Mouse (Mus musculus) liver, embryonic 14.5 days (tissue): Measurements from ENCODE around the gene Ydjc. TPM values are rescaled to one million over a fixed set of nuclear protein-coding genes. Genes with fewer than 3 reads are reported as not detected.

Source experiments
- ATAC-seq: fragments of 200-750 bp; cut with Nextera tagmentation; 2 replicates; pipeline ENCODE4 v1.8.0; 2017; ENCODE audit warnings: moderate number of reproducible peaks, mild to moderate bottlenecking, moderate library complexity; ENCODE audit not compliant: insufficient read depth
- DNase-seq, 3 experiments: peaks; one replicate each; pipeline ENCODE4 v3.0.0-alpha.2; 2012 to 2013; ENCODE audit warnings: low read depth in 3 of 3, low spot score in 3 of 3
- H3K27ac ChIP-seq: fragments of 300-500 bp; sonication (generic); 2 replicates; pipeline ENCODE4 v1.5.1; 2014; ENCODE audit warnings: moderate library complexity, mild to moderate bottlenecking, control low read depth, inconsistent platforms
- H3K27me3 ChIP-seq: fragments of 300-500 bp; sonication (generic); 2 replicates; pipeline ENCODE4 v1.6.1; 2014; ENCODE audit warnings: mild to moderate bottlenecking, low read length, moderate library complexity; ENCODE audit not compliant: control insufficient read depth, insufficient read depth
- H3K36me3 ChIP-seq: fragments of 300-500 bp; sonication (generic); replicated peaks from 2 replicates; pipeline ENCODE4 v1.6.1; 2014; ENCODE audit warnings: low read depth; ENCODE audit not compliant: control insufficient read depth, insufficient read depth
- H3K4me1 ChIP-seq, 2 experiments: fragments of 200-500 bp in 1 of 2; fragments of 300-500 bp in 1 of 2; sonication (generic) in 1 of 2; replicated peaks; 2 replicates each; pipeline ENCODE4 v1.6.1; 2012 to 2014; ENCODE audit warnings: antibody characterized with exemption in 1 of 2, inconsistent platforms in 1 of 2, low read length in 1 of 2; ENCODE audit not compliant: control insufficient read depth in 2 of 2, insufficient read depth in 2 of 2
- H3K4me2 ChIP-seq: fragments of 300-500 bp; sonication (generic); 2 replicates; pipeline ENCODE4 v1.6.1; 2014; ENCODE audit warnings: low read depth, mild to moderate bottlenecking, control low read depth, moderate library complexity
- H3K4me3 ChIP-seq, 2 experiments: fragments of 200-500 bp in 1 of 2; fragments of 300-500 bp in 1 of 2; sonication (generic) in 1 of 2; 2 replicates each; pipeline ENCODE4 v1.5.1; 2012 to 2014; ENCODE audit warnings: low read depth in 2 of 2, low read length in 2 of 2, mild to moderate bottlenecking in 2 of 2, control low read depth in 1 of 2, inconsistent platforms in 1 of 2, moderate library complexity in 1 of 2; ENCODE audit not compliant: insufficient read depth in 1 of 2
- H3K9ac ChIP-seq: fragments of 300-500 bp; sonication (generic); replicated peaks from 2 replicates; pipeline ENCODE4 v1.6.1; 2014; ENCODE audit warnings: mild to moderate bottlenecking, control low read depth, moderate library complexity
- H3K9me3 ChIP-seq: fragments of 300-500 bp; sonication (generic); 2 replicates; pipeline ENCODE4 v1.6.1; 2016; ENCODE audit warnings: low read length, mixed read lengths; ENCODE audit not compliant: control insufficient read depth
- CTCF ChIP-seq: IDR thresholded peaks from 2 replicates; pipeline ENCODE4 v1.5.1; 2016; ENCODE audit warnings: antibody characterized with exemption, low read depth, control low read depth
- EP300 ChIP-seq: IDR thresholded peaks from 2 replicates; pipeline ENCODE4 v1.6.1; 2016; ENCODE audit warnings: antibody characterized with exemption, low read depth
- WGBS: fragments of 180-500 bp; shearing (Covaris S2); extraction: QIAGEN DNeasy Blood & Tissue Kit; methylation state at CpG from one replicate; pipeline ENCODE4 v1.1.7; 2014; ENCODE audit not compliant: insufficient replicate concordance; 5-methylcytosine and 5-hydroxymethylcytosine counted together
- polyA plus RNA-seq, 2 experiments: library from polyadenylated mRNA; depleted of rRNA in 1 of 2; stranded (reverse) in 1 of 2; unstranded in 1 of 2; fragments of >200 nt; fragmentation: Nextera tagmentation in 1 of 2; extraction: Ambion mirVana in 1 of 2; gene quantifications; 2 replicates each; pipeline versions ENCODE4 v1.2.1 to v1.2.3; 2012 to 2014

The Ydjc gene
- polyA plus RNA-seq, 2 experiments = 9.6 to 10.2 TPM

DNA sequence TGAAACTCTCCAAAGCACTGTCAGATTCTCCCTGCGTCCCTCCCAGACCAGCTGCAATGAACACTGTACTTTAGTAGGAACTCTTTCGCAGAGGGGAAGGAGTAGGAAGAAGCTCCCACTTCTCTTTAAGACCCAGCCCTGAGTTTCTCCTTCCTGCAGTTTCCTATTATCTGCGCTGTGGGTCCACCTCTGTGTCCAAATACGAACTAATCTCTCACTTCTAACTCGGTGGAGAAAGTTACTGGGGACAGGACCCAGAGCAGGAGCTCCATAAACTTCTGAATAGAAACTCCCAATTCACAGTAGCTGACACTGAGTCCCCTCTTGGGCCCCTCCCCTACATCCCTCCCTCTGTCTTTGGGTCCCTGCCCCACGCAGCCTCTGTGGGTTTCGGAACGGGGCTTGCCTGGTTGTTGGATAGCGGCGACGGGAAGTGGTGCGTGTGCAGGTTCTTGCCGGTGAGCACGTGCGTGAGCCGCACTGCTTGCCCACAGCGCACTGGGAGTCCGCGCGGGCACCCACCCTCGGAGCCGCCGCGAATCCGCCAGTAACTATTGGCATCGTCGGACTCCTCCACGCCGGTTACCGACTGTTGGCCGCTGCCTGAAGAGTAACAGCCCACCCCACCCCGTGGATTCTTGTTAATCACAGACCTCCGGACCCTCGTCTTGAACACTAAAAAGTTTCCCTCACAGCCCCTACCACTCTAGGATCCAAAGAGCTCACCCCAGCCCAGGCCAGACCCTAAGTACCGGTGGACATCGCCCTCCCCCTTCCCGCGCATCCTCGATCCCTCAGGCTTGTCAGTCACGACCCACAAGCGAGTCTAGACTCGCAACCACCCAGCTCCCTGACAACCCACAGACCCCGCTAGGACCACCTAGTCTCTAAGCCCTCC is 13.0 kb upstream of the Ydjc start:
- H3K4me3 ChIP-seq = peak overlapping the region; percentile 76 to 83
- no peaks in the 10 kb centered on the region for H3K9me3 ChIP-seq
- ATAC-seq (no peak), DNase-seq (no peak)
- peak overlapping the region; percentile 100 for H3K4me2 ChIP-seq
- H3K27ac ChIP-seq = peak overlapping the region; percentile 48
- TF ChIP-seq EP300 (no peak), CTCF (no peak)
- H3K9ac ChIP-seq = peak overlapping the region; percentile 88
- peaks cover 9 to 11% of the 10 kb centered on the region in 2 experiments for H3K4me1 ChIP-seq
- 3% methylated on average over 43 of the region's 43 CpGs for WGBS
- H3K36me3 ChIP-seq = no peaks in the 10 kb centered on the region
- no peaks in the 10 kb centered on the region for H3K27me3 ChIP-seq

DNA sequence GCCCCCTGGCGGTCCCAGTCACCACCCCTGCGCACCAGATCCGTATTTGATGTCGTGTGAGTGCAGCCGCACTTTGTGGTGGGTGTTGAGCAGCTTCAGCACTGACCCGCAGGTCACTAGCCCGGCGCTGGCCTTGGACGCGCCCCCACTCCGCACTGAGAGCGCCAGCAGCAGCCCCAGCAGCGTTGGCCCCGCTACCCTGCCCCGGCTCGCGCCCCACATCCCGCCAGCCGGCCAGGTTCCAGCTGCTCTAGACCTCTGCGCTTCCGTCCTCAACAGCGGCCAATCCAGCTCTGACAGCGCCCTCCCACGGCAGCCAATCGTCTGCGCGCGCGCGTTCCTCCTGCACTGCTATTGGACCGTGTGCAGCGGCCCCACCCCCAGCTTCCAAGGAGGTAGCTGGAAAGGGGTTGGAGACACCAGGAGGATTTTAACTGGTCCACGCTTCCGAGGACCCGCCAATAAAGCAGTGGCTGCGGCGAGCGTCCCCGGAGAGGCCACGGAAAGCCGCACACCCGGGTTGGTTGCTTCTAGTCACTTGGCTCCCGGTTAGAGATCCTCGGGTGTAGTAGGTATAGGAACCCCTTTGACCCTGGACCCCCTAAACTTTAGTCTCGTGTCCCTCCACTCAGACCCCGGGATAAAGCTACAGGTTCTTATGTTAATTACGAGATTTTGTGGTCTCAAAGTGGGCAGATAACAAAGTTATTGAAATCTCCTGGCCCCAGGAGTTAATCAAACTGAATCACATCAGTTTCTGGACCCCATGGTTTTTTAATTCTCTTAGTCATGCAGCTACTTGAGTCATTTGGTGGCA is 12.1 kb upstream of the Ydjc start, which contains the start of gene Sdf2l1:
Sdf2l1 (minus strand) TSS at position 295 of the 817 bp plus-strand sequence.
- Histone ChIP-seq H3K27me3 (no peaks in the 10 kb centered on the region), H3K9ac (peak within 1 kb of the TSS; percentile 88), H3K36me3 (no peaks in the 10 kb centered on the region), H3K4me3 (peak within 1 kb of the TSS; percentile 76 to 83), H3K9me3 (no peaks in the 10 kb centered on the region), H3K27ac (peak within 1 kb of the TSS; percentile 48), H3K4me2 (peak within 1 kb of the TSS; percentile 100), H3K4me1 (peaks cover 9 to 11% of the 10 kb centered on the region in 2 experiments)
- DNase-seq = peak; percentile 96 to 97 (median 97)
- WGBS = under 1% methylated on average over 47 of the region's 47 CpGs
- TF ChIP-seq EP300 (no peak), CTCF (peak; percentile 78)
- peak; percentile 98 for ATAC-seq

DNA sequence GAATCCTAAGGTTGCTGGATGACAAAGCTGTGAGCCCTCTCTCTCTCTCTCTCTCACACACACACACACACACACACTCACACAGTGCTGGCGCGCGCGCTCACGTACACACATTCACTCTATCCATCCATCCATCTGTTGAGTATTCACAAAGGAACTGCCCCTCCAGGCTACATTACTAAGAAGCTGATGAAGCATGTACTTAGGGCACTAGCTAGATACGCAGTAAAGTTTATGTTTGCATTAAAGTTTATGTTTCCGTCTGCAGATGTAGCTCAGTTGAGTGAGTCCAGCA is 11.6 kb upstream of the Ydjc start:
- TF ChIP-seq EP300 = no peak
- no peak for TF ChIP-seq CTCF
- H3K9me3 ChIP-seq = no peaks in the 10 kb centered on the region
- H3K9ac ChIP-seq = peak overlapping the region; percentile 64
- peak overlapping the region; percentile 36; the same call in 1 of the 2 replicates for H3K27ac ChIP-seq
- ATAC-seq (peak; percentile 13; the same call in 1 of the 2 replicates), DNase-seq (no peak)
- no peaks in the 10 kb centered on the region for H3K36me3 ChIP-seq
- 43% methylated on average over 7 of the region's 7 CpGs for WGBS
- no peaks in the 10 kb centered on the region for H3K27me3 ChIP-seq
- peak overlapping the region; percentile 100 for H3K4me2 ChIP-seq
- peaks cover 9 to 11% of the 10 kb centered on the region in 2 experiments for H3K4me1 ChIP-seq
- H3K4me3 ChIP-seq = peak overlapping the region; percentile 60 to 76

DNA sequence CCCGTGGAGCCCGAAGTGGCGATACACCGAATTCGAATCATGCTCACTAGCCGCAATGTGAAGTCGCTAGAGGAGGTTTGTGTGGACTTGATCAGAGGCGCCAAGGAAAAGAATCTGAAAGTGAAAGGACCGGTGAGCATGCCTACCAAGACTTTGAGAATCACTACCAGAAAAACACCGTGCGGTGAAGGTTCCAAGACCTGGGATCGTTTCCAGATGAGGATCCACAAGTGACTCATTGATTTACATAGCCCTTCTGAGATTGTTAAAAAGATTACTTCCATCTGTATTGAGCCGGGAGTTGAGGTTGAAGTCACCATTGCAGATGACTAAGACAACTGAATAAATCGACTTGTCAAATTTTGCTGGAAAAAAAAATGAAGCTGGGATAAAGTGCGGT is 7.1 kb upstream of the Ydjc start:
- H3K27ac ChIP-seq = no peak overlapping the region
- H3K9ac ChIP-seq = no peak overlapping the region
- no peaks in the 10 kb centered on the region for H3K9me3 ChIP-seq
- DNase-seq (no peak), ATAC-seq (no peak)
- H3K4me1 ChIP-seq = peaks cover 4 to 5% of the 10 kb centered on the region in 2 experiments; a peak in 3 of 4 replicates
- no peak for TF ChIP-seq EP300
- TF ChIP-seq CTCF = no peak
- H3K27me3 ChIP-seq = no peaks in the 10 kb centered on the region
- 72% methylated on average over 15 of the region's 15 CpGs for WGBS
- no peak overlapping the region for H3K4me3 ChIP-seq
- H3K4me2 ChIP-seq = no peak overlapping the region
- H3K36me3 ChIP-seq = no peaks in the 10 kb centered on the region

DNA sequence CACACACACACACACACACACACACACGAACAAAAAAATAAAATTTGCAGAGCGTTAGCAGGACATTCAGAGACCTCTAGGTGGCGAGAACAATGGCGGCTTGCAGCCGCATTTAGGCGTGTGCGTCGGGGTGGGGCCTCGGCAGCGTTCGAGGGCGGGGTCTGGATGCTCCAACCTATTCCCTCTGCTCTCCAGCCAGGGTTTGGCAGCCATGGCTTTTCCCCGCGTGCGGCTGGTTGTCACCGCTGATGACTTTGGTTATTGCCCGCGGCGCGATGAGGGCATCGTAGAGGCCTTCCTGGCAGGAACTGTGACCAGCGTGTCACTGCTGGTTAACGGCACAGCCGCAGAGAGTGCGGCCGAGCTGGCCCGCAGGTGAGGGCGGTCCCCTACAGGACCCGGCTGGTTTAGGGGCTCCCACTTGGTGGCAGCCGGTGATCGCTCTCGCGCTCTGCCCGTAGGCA is 2.4 kb downstream of the Ydjc start, which contains the start of gene Ccdc116:
Ccdc116 (minus strand) TSS at position 458 of the 464 bp plus-strand sequence.
- Histone ChIP-seq H3K36me3 (peaks cover under 1% of the 10 kb centered on the region), H3K9me3 (no peaks in the 10 kb centered on the region), H3K27ac (no peak within 1 kb of the TSS), H3K4me2 (peak within 1 kb of the TSS; percentile 99), H3K4me1 (peaks cover 2 to 10% of the 10 kb centered on the region in 2 experiments; a peak in 3 of 4 replicates), H3K27me3 (no peaks in the 10 kb centered on the region), H3K4me3 (peak within 1 kb of the TSS; percentile 58 to 73), H3K9ac (peak within 1 kb of the TSS; percentile 66)
- TF ChIP-seq EP300 (no peak), CTCF (peak; percentile 76)
- peak; percentile 70 to 74 (median 71) for DNase-seq
- peak; percentile 73 for ATAC-seq
- WGBS = 1% methylated on average over 34 of the region's 34 CpGs
